ENCODE assay signal across 8 mouse cellular contexts in genomic region chr11:75462865-75463336, GRCm38 (mm10). TPM values are rescaled to one million over a fixed set of nuclear protein-coding genes. Genes with fewer than 3 reads are reported as not detected.
A peak's percentile ranks its signal among the peaks of the same experiment; 100 is the strongest.
DNase-seq lines count a peak whose midpoint lies in the region; ATAC-seq and TF ChIP-seq lines count a peak whose summit lies in the region.

No protein-coding gene starts in this region.

- H3K4me2 ChIP-seq in forebrain, embryonic 11.5 days (ENCODE audit: low read depth, low read length, severe bottlenecking), result peak overlapping the region; percentile 91; the same call in 1 of the 2 replicates

- peak overlapping the region; percentile 77 for H3K9ac ChIP-seq in MEL (ENCODE audit: control insufficient read depth, low read depth, low read length, poor library complexity, severe bottlenecking)
- peak overlapping the region; percentile 51; the same call in 1 of the 2 replicates for H3K9ac ChIP-seq in forebrain, embryonic 11.5 days (ENCODE audit: low read length)

- TF ChIP-seq CTCF in MEL (IDR thresholded peaks at IDR 0.05 in 2 of 3, conservative IDR thresholded peaks at IDR 0.05 in 1 of 3; ENCODE audit: control insufficient read depth in 1 of 3, insufficient read depth in 1 of 3, low read depth in 2 of 3, low read length in 3 of 3, poor library complexity in 1 of 3, severe bottlenecking in 1 of 3), result no peak

- H3K27ac ChIP-seq in MEL (ENCODE audit: control insufficient read depth, low read depth, low read length), result peak overlapping the region; percentile 74
- no peak overlapping the region for H3K27ac ChIP-seq in forebrain, embryonic 11.5 days (ENCODE audit: low read depth, low read length)

- peaks cover 0 to 19% of the 10 kb centered on the region in 2 experiments; a peak in 2 of 4 replicates for H3K36me3 ChIP-seq in MEL (ENCODE audit: control insufficient read depth in 1 of 2, insufficient read depth in 2 of 2, low read length in 2 of 2)
- H3K36me3 ChIP-seq in forebrain, embryonic 11.5 days (ENCODE audit: control insufficient read depth, insufficient read depth, low read length), result no peaks in the 10 kb centered on the region

- no peaks in the 10 kb centered on the region for H3K9me3 ChIP-seq in MEL (replicated peaks; ENCODE audit: insufficient read depth, low read length)
- no peaks in the 10 kb centered on the region for H3K9me3 ChIP-seq in forebrain, embryonic 11.5 days (ENCODE audit: control insufficient read depth, low read length)

- DNase-seq in MEL (ENCODE audit: low read depth, low spot score), result peak; percentile 95
- DNase-seq in c-Kit-negative CD71-positive TER-119-positive erythroid progenitor cells, embryonic 14.5 days (ENCODE audit: low read depth, low spot score), result peak; percentile 85
- peak; percentile 88 for DNase-seq in forebrain, embryonic 11.5 days (ENCODE audit: low spot score)
- peak; percentile 91 to 96 for DNase-seq in heart, postnatal 14 days
- DNase-seq in kidney, postnatal 4 days, result peak; percentile 96 to 97
- peak; percentile 96 for DNase-seq in lung, postnatal 10 days
- DNase-seq in retina, postnatal 1 day, result peak; percentile 61
- peak; percentile 82 for DNase-seq in urinary bladder, postnatal 10 days (ENCODE audit: low spot score)

- ATAC-seq in forebrain, embryonic 11.5 days (replicated peaks; ENCODE audit: low FRiP score), result no peak

- peak in 1 of 2 experiments; percentile 55; a peak in 1 of 4 replicates for TF ChIP-seq POLR2A in MEL (IDR thresholded peaks at IDR 0.05; ENCODE audit: control insufficient read depth in 1 of 2, insufficient read depth in 1 of 2, low read depth in 1 of 2, low read length in 2 of 2, poor library complexity in 1 of 2)

- peak overlapping the region; percentile 61 to 77 for H3K4me3 ChIP-seq in MEL (ENCODE audit: control insufficient read depth in 1 of 2, insufficient read depth in 1 of 2, low read depth in 2 of 2, low read length in 2 of 2)
- peak overlapping the region; percentile 60 for H3K4me3 ChIP-seq in forebrain, embryonic 11.5 days (ENCODE audit: low read depth, low read length)

- intact Hi-C loops in heart, postnatal 14 days (cut with DNase I), result no loop called here

- H3K27me3 ChIP-seq in MEL (ENCODE audit: control insufficient read depth in 1 of 2, insufficient read depth in 2 of 2, low read length in 2 of 2), result no peaks in the 10 kb centered on the region
- no peaks in the 10 kb centered on the region for H3K27me3 ChIP-seq in forebrain, embryonic 11.5 days (ENCODE audit: control insufficient read depth, insufficient read depth, low read length)

- H3K4me1 ChIP-seq in MEL (ENCODE audit: control insufficient read depth in 1 of 2, insufficient read depth in 2 of 2, low read length in 2 of 2), result peaks cover 4 to 27% of the 10 kb centered on the region in 2 experiments
- H3K4me1 ChIP-seq in forebrain, embryonic 11.5 days (replicated peaks; ENCODE audit: control insufficient read depth, insufficient read depth, low read length), result peaks cover 16% of the 10 kb centered on the region

- WGBS in forebrain, embryonic 11.5 days, result 5% methylated on average over 9 of the region's 9 CpGs

- H3K79me2 ChIP-seq in MEL (ENCODE audit: control insufficient read depth, insufficient read depth, low read length, poor library complexity), result peaks cover 8% of the 10 kb centered on the region; the same call in 1 of the 2 replicates

- no peak for TF ChIP-seq EP300 in MEL (IDR thresholded peaks at IDR 0.05; ENCODE audit: low read depth in 1 of 2, low read length in 2 of 2)

- no peak for TF ChIP-seq RAD21 in MEL (IDR thresholded peaks at IDR 0.05; ENCODE audit: low read depth, low read length)

TF ChIP-seq in MEL, 35 proteins besides CTCF, POLR2A, EP300 and RAD21 (continues in another document):
- TF ChIP-seq NRF1 (IDR thresholded peaks at IDR 0.05; ENCODE audit: insufficient read depth, low read depth, low read length, poor library complexity, severe bottlenecking), result no peak
- TF ChIP-seq POLR2AphosphoS5 (IDR thresholded peaks at IDR 0.05; ENCODE audit: borderline replicate concordance, low read depth, low read length), result no peak
- TF ChIP-seq JUND (IDR thresholded peaks at IDR 0.05; ENCODE audit: low read depth, low read length), result no peak
- TF ChIP-seq MYC (IDR thresholded peaks at IDR 0.05; ENCODE audit: low read depth, low read length), result no peak
- TF ChIP-seq ELF1 (IDR thresholded peaks at IDR 0.05; ENCODE audit: low read depth, low read length), result no peak
- TF ChIP-seq SIN3A (IDR thresholded peaks at IDR 0.05; ENCODE audit: low read length), result peak; percentile 77; the same call in 1 of the 2 replicates
- TF ChIP-seq HCFC1 (IDR thresholded peaks at IDR 0.05; ENCODE audit: low read depth, low read length), result peak; percentile 29; the same call in 1 of the 2 replicates
- no peak for TF ChIP-seq BHLHE40 (IDR thresholded peaks at IDR 0.05; ENCODE audit: borderline replicate concordance, low read depth, low read length)
- no peak; the same call in 1 of the 2 replicates for TF ChIP-seq GABPA (IDR thresholded peaks at IDR 0.05; ENCODE audit: low read depth, low read length)
- TF ChIP-seq SMC3 (IDR thresholded peaks at IDR 0.05; ENCODE audit: low read depth, low read length), result no peak
- no peak for TF ChIP-seq CHD2 (IDR thresholded peaks at IDR 0.05; ENCODE audit: low read length)
- TF ChIP-seq MXI1 (IDR thresholded peaks at IDR 0.05; ENCODE audit: low read depth, low read length), result peak; percentile 91
- peak; percentile 57; the same call in 1 of the 2 replicates for TF ChIP-seq TBP (IDR thresholded peaks at IDR 0.05; ENCODE audit: low read depth, low read length)
- TF ChIP-seq UBTF (IDR thresholded peaks at IDR 0.05; ENCODE audit: borderline replicate concordance, insufficient read depth, low read depth, low read length), result no peak
- no peak for TF ChIP-seq RCOR1 (IDR thresholded peaks at IDR 0.05; ENCODE audit: low read depth, low read length)
- no peak for TF ChIP-seq TAL1 (IDR thresholded peaks at IDR 0.05; ENCODE audit: low read length)
- TF ChIP-seq MEF2A (IDR thresholded peaks at IDR 0.05; ENCODE audit: extremely low read depth, insufficient replicate concordance, low read depth, low read length, poor library complexity, severe bottlenecking), result no peak
- peak; percentile 53; the same call in 1 of the 2 replicates for TF ChIP-seq MAFK (IDR thresholded peaks at IDR 0.05; ENCODE audit: borderline replicate concordance, low read depth, low read length)
- TF ChIP-seq TCF12 (IDR thresholded peaks at IDR 0.05; ENCODE audit: low read depth, low read length), result no peak
- TF ChIP-seq ZC3H11A (IDR thresholded peaks at IDR 0.05; ENCODE audit: low read depth, low read length), result no peak
- no peak for TF ChIP-seq ZKSCAN1 (IDR thresholded peaks at IDR 0.05; ENCODE audit: low read depth, low read length)
- no peak; the same call in 1 of the 2 replicates for TF ChIP-seq MAX (IDR thresholded peaks at IDR 0.05; ENCODE audit: low read length)
- TF ChIP-seq CHD1 (IDR thresholded peaks at IDR 0.05; ENCODE audit: low read depth, low read length), result no peak
- TF ChIP-seq KAT2A (conservative IDR thresholded peaks at IDR 0.05; ENCODE audit: low read depth, low read length), result no peak
- TF ChIP-seq E2F4 (IDR thresholded peaks at IDR 0.05; ENCODE audit: borderline replicate concordance, low read depth, low read length), result no peak
- TF ChIP-seq POLR2AphosphoS2 (IDR thresholded peaks at IDR 0.05; ENCODE audit: low read length), result no peak
- no peak for TF ChIP-seq GATA1 (IDR thresholded peaks at IDR 0.05; ENCODE audit: low read depth, low read length)
- TF ChIP-seq USF2 (IDR thresholded peaks at IDR 0.05; ENCODE audit: borderline replicate concordance in 1 of 2, insufficient read depth in 1 of 2, low read depth in 1 of 2, low read length in 2 of 2), result no peak
- no peak for TF ChIP-seq MYB (IDR thresholded peaks at IDR 0.05; ENCODE audit: low read depth, low read length)
- peak; percentile 12; the same call in 1 of the 2 replicates for TF ChIP-seq NELFE (IDR thresholded peaks at IDR 0.05; ENCODE audit: low read depth, low read length)
- no peak for TF ChIP-seq ZMIZ1 (IDR thresholded peaks at IDR 0.05; ENCODE audit: low read depth, low read length)
- TF ChIP-seq ETS1 (IDR thresholded peaks at IDR 0.05; ENCODE audit: low read depth, low read length), result peak; percentile 71

RNA-seq across cellular contexts. Expression of gene Tlcd2, which starts 1.4 kb away (rescaled TPM):
- 0.50 and 1.0 TPM in 2 replicates for total RNA-seq in MEL (2012; rRNA removed)
- under 1 TPM in 1 of 2 experiments, not detected in 1; 0.86 TPM for polyA plus RNA-seq in MEL (2012; ENCODE audit: insufficient read depth in 1 of 2, insufficient read length in 2 of 2, low read depth in 1 of 2, low replicate concordance in 2 of 2, missing spikeins in 1 of 2)
- 9.5 TPM in 2 replicates for polyA plus RNA-seq in forebrain, embryonic 11.5 days (2014; fragmentation: Nextera tagmentation; extraction: Ambion mirVana)
- 10 to 100 TPM; 11.8 to 11.9 TPM for total RNA-seq in heart, postnatal 14 days (2021)

RNA-seq across cellular contexts. Expression of gene Wdr81, which starts 8.4 kb away (rescaled TPM):
- total RNA-seq in MEL (2012; rRNA removed), result 7.0 and 7.6 TPM in 2 replicates
- polyA plus RNA-seq in MEL (2012; ENCODE audit: insufficient read depth in 1 of 2, insufficient read length in 2 of 2, low read depth in 1 of 2, low replicate concordance in 2 of 2, missing spikeins in 1 of 2), result 10 to 100 TPM in 1 of 2 experiments, not detected in 1; 13.9 TPM
- 6.3 and 6.5 TPM in 2 replicates for polyA plus RNA-seq in forebrain, embryonic 11.5 days (2014; fragmentation: Nextera tagmentation; extraction: Ambion mirVana)
- total RNA-seq in heart, postnatal 14 days (2021), result 10 to 100 TPM in 1 of 2 experiments, 1 to 10 TPM in 1; 9.2 to 10.3 TPM

RNA-seq across cellular contexts. Expression of gene Serpinf2, which starts 23.5 kb away (rescaled TPM):
- total RNA-seq in MEL (2012; rRNA removed), result not detected in 2 replicates
- under 1 TPM in 1 of 2 experiments, not detected in 1; 0.07 TPM for polyA plus RNA-seq in MEL (2012; ENCODE audit: insufficient read depth in 1 of 2, insufficient read length in 2 of 2, low read depth in 1 of 2, low replicate concordance in 2 of 2, missing spikeins in 1 of 2)
- polyA plus RNA-seq in forebrain, embryonic 11.5 days (2014; fragmentation: Nextera tagmentation; extraction: Ambion mirVana), result not detected in 2 replicates
- total RNA-seq in heart, postnatal 14 days (2021), result not detected

RNA-seq across cellular contexts. Expression of gene Prpf8, which starts 23.7 kb away (rescaled TPM):
- 214 and 234 TPM in 2 replicates for total RNA-seq in MEL (2012; rRNA removed)
- 100 to 1,000 TPM; 276 to 644 TPM for polyA plus RNA-seq in MEL (2012; ENCODE audit: insufficient read depth in 1 of 2, insufficient read length in 2 of 2, low read depth in 1 of 2, low replicate concordance in 2 of 2, missing spikeins in 1 of 2)
- 133 TPM in 2 replicates for polyA plus RNA-seq in forebrain, embryonic 11.5 days (2014; fragmentation: Nextera tagmentation; extraction: Ambion mirVana)
- 10 to 100 TPM; 84.8 to 93.3 TPM for total RNA-seq in heart, postnatal 14 days (2021)

RNA-seq across cellular contexts. Expression of gene Serpinf1, which starts 40.4 kb away (rescaled TPM):
- not detected in 2 replicates for total RNA-seq in MEL (2012; rRNA removed)
- under 1 TPM in 1 of 2 experiments, not detected in 1; 0.36 TPM for polyA plus RNA-seq in MEL (2012; ENCODE audit: insufficient read depth in 1 of 2, insufficient read length in 2 of 2, low read depth in 1 of 2, low replicate concordance in 2 of 2, missing spikeins in 1 of 2)
- 53.6 and 69.3 TPM in 2 replicates for polyA plus RNA-seq in forebrain, embryonic 11.5 days (2014; fragmentation: Nextera tagmentation; extraction: Ambion mirVana)
- total RNA-seq in heart, postnatal 14 days (2021), result 10 to 100 TPM; 24.8 to 31.9 TPM
